ENCODE assay signal across 20 mouse cellular contexts in genomic region chrX:163518963-163519541, GRCm38 (mm10). TPM values are rescaled to one million over a fixed set of nuclear protein-coding genes. Genes with fewer than 3 reads are reported as not detected.
"Had no signal": no experiment of that assay in that cellular context is flagged by ENCODE, and none has a peak within 500 bp of the region (broad histone marks: within the 10 kb centered on the region; RNA-seq: fewer than 3 reads in every experiment).

No protein-coding gene starts in this region.

- H3K4me2 ChIP-seq: lung, embryonic 14.5 days; midbrain, embryonic 11.5 days; midbrain, embryonic 13.5 days; midbrain, embryonic 15.5 days; neural tube, embryonic 12.5 days; stomach, embryonic 15.5 days had no signal

- H3K4me1 ChIP-seq: midbrain, embryonic 13.5 days; midbrain, embryonic 15.5 days; neural tube, embryonic 12.5 days; stomach, embryonic 15.5 days had no signal

- DNase-seq: lung, adult 18-20 months; lung, embryonic 14.5 days; lung, postnatal 10 days; lung, postnatal 4 days; right cerebral cortex, postnatal 14 days; thymus, adult 2 months; thymus, postnatal 25 days; thymus, postnatal 4 days had no signal

- H3K9me3 ChIP-seq: midbrain, embryonic 13.5 days; midbrain, embryonic 15.5 days; neural tube, embryonic 12.5 days; stomach, embryonic 15.5 days had no signal

- H3K4me3 ChIP-seq: midbrain, embryonic 13.5 days; midbrain, embryonic 15.5 days; neural tube, embryonic 12.5 days; stomach, embryonic 15.5 days had no signal

- H3K36me3 ChIP-seq: midbrain, embryonic 13.5 days; midbrain, embryonic 15.5 days; neural tube, embryonic 12.5 days; stomach, embryonic 15.5 days had no signal

- H3K27me3 ChIP-seq: neural tube, embryonic 12.5 days; stomach, embryonic 15.5 days had no signal

- H3K9ac ChIP-seq: lung, embryonic 14.5 days; midbrain, embryonic 13.5 days; midbrain, embryonic 15.5 days; neural tube, embryonic 12.5 days; stomach, embryonic 15.5 days had no signal

- ATAC-seq: midbrain, embryonic 13.5 days; midbrain, embryonic 15.5 days had no signal

- H3K27ac ChIP-seq: midbrain, embryonic 13.5 days; midbrain, embryonic 15.5 days; neural tube, embryonic 12.5 days; stomach, embryonic 15.5 days; stomach, postnatal 0 days had no signal

RNA-seq across cellular contexts. Expression of gene Grpr, which starts 30.4 kb away (rescaled TPM):
- total RNA-seq: megakaryocyte, adult 5-6 weeks; megakaryocyte-erythroid progenitor cell, adult 5-6 weeks; monocyte, adult 5-6 weeks; neutrophil, adult 5-6 weeks had no signal
- polyA plus RNA-seq: midbrain, embryonic 11.5 days; testis, adult 2 months; urinary bladder, adult 2 months had no signal
